Mouse (Mus musculus): ENCODE data around the gene Pik3ip1. TPM values are rescaled to one million over a fixed set of nuclear protein-coding genes. Genes with fewer than 3 reads are reported as not detected.
A peak's percentile ranks its signal among the peaks of the same experiment; 100 is the strongest.

The Pik3ip1 gene
- polyA plus RNA-seq, 2 experiments: 13.2 to 13.6 TPM

DNA sequence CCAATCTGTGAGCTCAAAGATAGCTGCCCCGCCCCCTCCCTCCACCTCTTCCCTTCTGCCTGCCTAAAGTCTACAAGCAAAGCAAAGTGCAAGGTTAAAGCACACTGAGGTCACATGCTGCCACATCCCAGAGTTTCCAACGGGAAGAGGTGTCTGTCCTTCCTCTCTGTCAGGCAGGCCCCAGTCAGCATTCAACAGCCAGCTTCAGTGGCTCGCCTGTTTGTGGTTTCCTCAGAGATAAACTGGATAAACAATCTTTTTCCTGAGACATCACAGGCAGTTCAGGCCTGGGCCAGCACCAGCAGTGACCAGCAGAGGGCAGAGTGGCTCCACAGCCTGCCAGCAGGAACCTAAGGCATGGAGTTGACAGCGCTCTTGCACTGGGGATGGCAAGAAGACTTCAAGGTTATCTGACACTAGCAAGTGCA, 56.8 kb downstream of the Pik3ip1 start:
- H3K9me3 ChIP-seq (ENCODE audit: control insufficient read depth, low read length): no peaks in the 10 kb centered on the region
- H3K4me3 ChIP-seq (replicated peaks; ENCODE audit: low read length): no peak overlapping the region
- H3K4me1 ChIP-seq (ENCODE audit: control insufficient read depth, insufficient read depth, low read length): no peaks in the 10 kb centered on the region
- peaks cover 3% of the 10 kb centered on the region; the same call in 1 of the 2 replicates for H3K36me3 ChIP-seq (ENCODE audit: control insufficient read depth, insufficient read depth, low read length)
- no peak overlapping the region for H3K9ac ChIP-seq (ENCODE audit: low read depth, low read length, severe bottlenecking)
- ATAC-seq (ENCODE audit: low FRiP score, low read depth) (peak; percentile 72), DNase-seq (ENCODE audit: low spot score) (peak; percentile 42)
- H3K4me2 ChIP-seq (replicated peaks; ENCODE audit: low read depth, low read length, severe bottlenecking): no peak overlapping the region
- TF ChIP-seq POLR2A (IDR thresholded peaks at IDR 0.05; ENCODE audit: borderline replicate concordance, extremely low read depth, insufficient read depth, insufficient read length): no peak
- no peak overlapping the region for H3K27ac ChIP-seq (replicated peaks; ENCODE audit: low read depth, low read length)
- H3K27me3 ChIP-seq (ENCODE audit: control insufficient read depth, insufficient read depth, low read length): no peaks in the 10 kb centered on the region
- WGBS: 27% methylated on average over 4 of the region's 4 CpGs

DNA sequence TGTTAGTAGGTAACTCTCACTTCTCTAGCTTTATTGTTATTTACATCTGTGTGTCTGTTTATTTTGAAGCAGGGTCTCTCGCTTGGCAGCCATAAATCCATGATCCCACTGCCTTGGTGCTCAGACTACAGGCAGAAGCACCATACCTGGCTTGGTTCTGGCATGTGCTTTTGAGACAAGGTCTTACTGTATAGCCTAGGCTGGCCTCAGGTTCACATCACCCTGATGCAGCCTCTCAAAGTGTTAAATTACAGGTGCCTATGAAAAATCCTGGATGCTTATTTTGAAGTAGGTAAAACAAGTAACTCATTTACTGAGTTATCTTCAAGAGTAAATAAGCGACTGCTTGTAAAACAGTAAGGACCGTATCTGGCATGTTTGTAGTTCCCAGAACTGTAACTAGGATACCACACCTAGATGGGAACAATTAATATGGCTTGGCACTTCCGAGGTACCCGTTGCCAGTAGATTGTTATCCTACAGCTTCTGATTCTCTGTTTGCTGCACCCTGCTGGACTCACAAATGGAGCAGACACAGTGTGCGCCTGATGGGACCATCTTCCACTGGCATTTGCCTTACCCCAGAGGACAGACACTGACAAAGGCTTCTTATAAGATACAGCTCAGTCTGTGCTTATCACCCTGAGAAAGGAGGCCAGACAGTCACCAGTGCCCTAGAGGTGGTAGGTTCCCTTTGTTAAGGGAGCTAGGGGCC, 57.4 kb downstream of the Pik3ip1 start:
- Histone ChIP-seq H3K9me3 (ENCODE audit: control insufficient read depth, low read length) (no peaks in the 10 kb centered on the region), H3K27me3 (ENCODE audit: control insufficient read depth, insufficient read depth, low read length) (no peaks in the 10 kb centered on the region), H3K36me3 (ENCODE audit: control insufficient read depth, insufficient read depth, low read length) (0 out of 2 replicates have a peak, but pooled peaks cover 3% of the 10 kb centered on the region), H3K4me1 (ENCODE audit: control insufficient read depth, insufficient read depth, low read length) (peaks cover 3% of the 10 kb centered on the region; the same call in 1 of the 2 replicates), H3K4me3 (replicated peaks; ENCODE audit: low read length) (no peak overlapping the region), H3K9ac (ENCODE audit: low read depth, low read length, severe bottlenecking) (no peak overlapping the region), H3K4me2 (replicated peaks; ENCODE audit: low read depth, low read length, severe bottlenecking) (no peak overlapping the region), H3K27ac (replicated peaks; ENCODE audit: low read depth, low read length) (no peak overlapping the region)
- no peak for TF ChIP-seq POLR2A (IDR thresholded peaks at IDR 0.05; ENCODE audit: borderline replicate concordance, extremely low read depth, insufficient read depth, insufficient read length)
- DNase-seq (ENCODE audit: low spot score) (no peak), ATAC-seq (ENCODE audit: low FRiP score, low read depth) (no peak)
- 80% methylated on average over 6 of the region's 6 CpGs for WGBS

DNA sequence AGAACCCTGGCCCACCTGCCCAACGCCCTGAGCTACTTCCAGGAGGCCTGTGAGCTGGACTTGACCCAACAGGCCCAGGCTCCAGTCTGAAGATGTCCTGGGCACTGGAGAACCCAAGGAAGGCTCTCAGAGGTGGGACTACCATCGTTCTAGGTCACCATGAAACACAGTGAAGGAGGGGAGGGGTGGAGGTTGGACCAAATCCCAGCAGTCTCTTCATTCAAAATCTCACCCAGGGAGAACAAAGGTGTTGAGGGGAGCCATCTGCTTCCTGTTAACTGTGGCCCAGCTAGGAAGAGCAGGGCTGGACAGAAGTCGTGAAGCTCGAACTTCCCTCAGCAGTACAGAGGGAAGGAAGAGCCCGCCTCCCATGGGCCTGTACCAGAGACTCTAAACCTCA, 59.8 kb downstream of the Pik3ip1 start:
- H3K4me2 ChIP-seq (replicated peaks; ENCODE audit: low read depth, low read length, severe bottlenecking): no peak overlapping the region
- no peak overlapping the region for H3K27ac ChIP-seq (replicated peaks; ENCODE audit: low read depth, low read length)
- WGBS: 48% methylated on average over 5 of the region's 5 CpGs
- no peak overlapping the region for H3K9ac ChIP-seq (ENCODE audit: low read depth, low read length, severe bottlenecking)
- TF ChIP-seq POLR2A (IDR thresholded peaks at IDR 0.05; ENCODE audit: borderline replicate concordance, extremely low read depth, insufficient read depth, insufficient read length): no peak
- H3K4me1 ChIP-seq (ENCODE audit: control insufficient read depth, insufficient read depth, low read length): peaks cover 12% of the 10 kb centered on the region
- H3K27me3 ChIP-seq (ENCODE audit: control insufficient read depth, insufficient read depth, low read length): no peaks in the 10 kb centered on the region
- no peaks in the 10 kb centered on the region; the same call in 1 of the 2 replicates for H3K36me3 ChIP-seq (ENCODE audit: control insufficient read depth, insufficient read depth, low read length)
- H3K4me3 ChIP-seq (replicated peaks; ENCODE audit: low read length): no peak overlapping the region
- DNase-seq (ENCODE audit: low spot score) (no peak), ATAC-seq (ENCODE audit: low FRiP score, low read depth) (no peak)
- no peaks in the 10 kb centered on the region for H3K9me3 ChIP-seq (ENCODE audit: control insufficient read depth, low read length)

DNA sequence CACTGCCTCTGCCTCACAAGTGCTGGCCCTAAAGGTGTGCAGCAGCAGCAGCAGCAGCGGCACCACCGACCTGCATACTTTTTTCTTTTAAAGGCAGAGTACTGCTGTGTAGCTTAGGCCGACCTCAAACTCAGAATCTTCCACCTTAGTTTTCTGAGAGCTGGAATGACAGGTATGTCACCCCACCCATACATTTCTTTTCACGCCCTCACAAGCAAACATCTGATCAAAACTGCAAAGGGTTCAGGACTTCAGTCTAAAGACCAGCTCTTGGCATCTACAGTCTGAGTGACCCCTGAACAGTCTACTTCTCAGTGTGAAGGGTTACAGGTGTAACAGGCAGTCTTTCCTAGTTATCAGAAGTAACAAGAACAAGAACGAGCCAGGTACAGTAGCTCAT, 60.6 kb downstream of the Pik3ip1 start:
- Histone ChIP-seq H3K4me3 (replicated peaks; ENCODE audit: low read length) (no peak overlapping the region), H3K4me1 (ENCODE audit: control insufficient read depth, insufficient read depth, low read length) (peaks cover 12% of the 10 kb centered on the region), H3K27ac (replicated peaks; ENCODE audit: low read depth, low read length) (no peak overlapping the region), H3K9ac (ENCODE audit: low read depth, low read length, severe bottlenecking) (no peak overlapping the region), H3K4me2 (replicated peaks; ENCODE audit: low read depth, low read length, severe bottlenecking) (no peak overlapping the region), H3K36me3 (ENCODE audit: control insufficient read depth, insufficient read depth, low read length) (peaks cover 3% of the 10 kb centered on the region), H3K27me3 (ENCODE audit: control insufficient read depth, insufficient read depth, low read length) (no peaks in the 10 kb centered on the region), H3K9me3 (ENCODE audit: control insufficient read depth, low read length) (no peaks in the 10 kb centered on the region)
- 81% methylated on average over 5 of the region's 5 CpGs for WGBS
- TF ChIP-seq POLR2A (IDR thresholded peaks at IDR 0.05; ENCODE audit: borderline replicate concordance, extremely low read depth, insufficient read depth, insufficient read length): no peak
- no peak for DNase-seq (ENCODE audit: low spot score)
- no peak for ATAC-seq (ENCODE audit: low FRiP score, low read depth)

DNA sequence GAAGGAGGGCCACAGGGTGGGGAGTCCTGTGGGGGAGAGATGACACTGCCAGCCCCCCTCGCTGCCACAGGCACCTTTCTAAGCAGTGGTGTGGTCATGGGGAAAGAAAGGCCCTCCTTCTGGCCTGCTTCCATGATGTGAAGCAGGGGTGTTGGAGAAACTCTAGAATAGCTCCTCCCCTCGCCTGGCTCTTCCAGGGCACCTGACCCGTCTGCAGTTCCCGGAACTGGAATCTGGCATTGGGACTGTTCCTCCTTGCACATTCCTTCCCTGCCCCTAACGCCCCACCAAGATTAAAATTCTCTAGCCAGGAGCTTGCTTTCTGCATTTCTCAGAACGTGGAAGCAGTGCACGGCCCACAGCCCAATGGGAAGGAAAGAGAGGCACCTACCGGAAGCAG, 62.3 kb downstream of the Pik3ip1 start:
- H3K36me3 ChIP-seq (ENCODE audit: control insufficient read depth, insufficient read depth, low read length): peaks cover 3% of the 10 kb centered on the region
- DNase-seq (ENCODE audit: low spot score) (peak; percentile 16), ATAC-seq (ENCODE audit: low FRiP score, low read depth) (no peak)
- H3K27me3 ChIP-seq (ENCODE audit: control insufficient read depth, insufficient read depth, low read length): no peaks in the 10 kb centered on the region
- peaks cover 12% of the 10 kb centered on the region for H3K4me1 ChIP-seq (ENCODE audit: control insufficient read depth, insufficient read depth, low read length)
- no peak overlapping the region for H3K4me3 ChIP-seq (replicated peaks; ENCODE audit: low read length)
- no peaks in the 10 kb centered on the region for H3K9me3 ChIP-seq (ENCODE audit: control insufficient read depth, low read length)
- H3K27ac ChIP-seq (replicated peaks; ENCODE audit: low read depth, low read length): peak overlapping the region; percentile 62
- no peak for TF ChIP-seq POLR2A (IDR thresholded peaks at IDR 0.05; ENCODE audit: borderline replicate concordance, extremely low read depth, insufficient read depth, insufficient read length)
- H3K4me2 ChIP-seq (replicated peaks; ENCODE audit: low read depth, low read length, severe bottlenecking): no peak overlapping the region
- WGBS: 66% methylated on average over 8 of the region's 8 CpGs
- H3K9ac ChIP-seq (ENCODE audit: low read depth, low read length, severe bottlenecking): 0 out of 2 replicates have a peak overlapping the region, but pooled peaks have one; percentile 21

Other genes with a start within 250 kb of the Pik3ip1 start
- 34.6 and 39.4 TPM in 2 replicates for gene Sfi1, start 136.9 kb upstream of the Pik3ip1 start, polyA plus RNA-seq (2012; rRNA removed)
- gene Sfi1, start 136.9 kb upstream of the Pik3ip1 start, polyA plus RNA-seq (2014; fragmentation: Nextera tagmentation; extraction: Ambion mirVana): 10.1 and 11.7 TPM in 2 replicates
- 87.8 and 103 TPM in 2 replicates for gene Eif4enif1, start 128.0 kb upstream of the Pik3ip1 start, polyA plus RNA-seq (2012; rRNA removed)
- gene Eif4enif1, start 128.0 kb upstream of the Pik3ip1 start, polyA plus RNA-seq (2014; fragmentation: Nextera tagmentation; extraction: Ambion mirVana): 55.9 and 68.7 TPM in 2 replicates
- gene Drg1, start 64.0 kb upstream of the Pik3ip1 start, polyA plus RNA-seq (2012; rRNA removed): 59.7 and 73.8 TPM in 2 replicates
- gene Drg1, start 64.0 kb upstream of the Pik3ip1 start, polyA plus RNA-seq (2014; fragmentation: Nextera tagmentation; extraction: Ambion mirVana): 186 and 187 TPM in 2 replicates
- 52.0 and 60.2 TPM in 2 replicates for gene Patz1, start 41.5 kb upstream of the Pik3ip1 start, polyA plus RNA-seq (2012; rRNA removed)
- gene Patz1, start 41.5 kb upstream of the Pik3ip1 start, polyA plus RNA-seq (2014; fragmentation: Nextera tagmentation; extraction: Ambion mirVana): 40.8 and 44.2 TPM in 2 replicates
- gene Limk2, start 78.8 kb downstream of the Pik3ip1 start, polyA plus RNA-seq (2012; rRNA removed): 89.5 and 91.1 TPM in 2 replicates
- gene Limk2, start 78.8 kb downstream of the Pik3ip1 start, polyA plus RNA-seq (2014; fragmentation: Nextera tagmentation; extraction: Ambion mirVana): 93.5 TPM in 2 replicates
- gene Rnf185, start 122.0 kb downstream of the Pik3ip1 start, polyA plus RNA-seq (2012; rRNA removed): 33.4 and 37.7 TPM in 2 replicates
- 41.6 and 45.4 TPM in 2 replicates for gene Rnf185, start 122.0 kb downstream of the Pik3ip1 start, polyA plus RNA-seq (2014; fragmentation: Nextera tagmentation; extraction: Ambion mirVana)
- 0.99 and 1.4 TPM in 2 replicates for gene Pla2g3, start 157.9 kb downstream of the Pik3ip1 start, polyA plus RNA-seq (2012; rRNA removed)
- 0.23 and 0.40 TPM in 2 replicates for gene Pla2g3, start 157.9 kb downstream of the Pik3ip1 start, polyA plus RNA-seq (2014; fragmentation: Nextera tagmentation; extraction: Ambion mirVana)
- gene Inpp5j, start 174.4 kb downstream of the Pik3ip1 start, polyA plus RNA-seq (2012; rRNA removed): 0.23 and 0.40 TPM in 2 replicates
- gene Inpp5j, start 174.4 kb downstream of the Pik3ip1 start, polyA plus RNA-seq (2014; fragmentation: Nextera tagmentation; extraction: Ambion mirVana): 0.18 and 0.43 TPM in 2 replicates
- 201 and 256 TPM in 2 replicates for gene Selenom, start 184.3 kb downstream of the Pik3ip1 start, polyA plus RNA-seq (2012; rRNA removed)
- 191 and 214 TPM in 2 replicates for gene Selenom, start 184.3 kb downstream of the Pik3ip1 start, polyA plus RNA-seq (2014; fragmentation: Nextera tagmentation; extraction: Ambion mirVana)
- gene Smtn, start 210.2 kb downstream of the Pik3ip1 start, polyA plus RNA-seq (2012; rRNA removed): 59.0 and 64.7 TPM in 2 replicates
- gene Smtn, start 210.2 kb downstream of the Pik3ip1 start, polyA plus RNA-seq (2014; fragmentation: Nextera tagmentation; extraction: Ambion mirVana): 71.8 and 79.6 TPM in 2 replicates

Measured in limb, embryonic 14.5 days (tissue).